Mouse (Mus musculus) kidney, embryonic 15.5 days (tissue): ENCODE measurements around the gene Traf4. TPM values are rescaled to one million over a fixed set of nuclear protein-coding genes. Genes with fewer than 3 reads are reported as not detected.
A peak's percentile ranks its signal among the peaks of the same experiment; 100 is the strongest.
"Not testable (repeated sequence)": the region's sequence is repeated elsewhere in the genome, so short reads cannot be mapped to it uniquely, and the experiment has no call there.

Source experiments
- ATAC-seq: fragments of 200-750 bp; cut with Nextera tagmentation; replicated peaks from 2 replicates; pipeline ENCODE4 v1.8.0; 2017; ENCODE audit warnings: moderate TSS enrichment; ENCODE audit not compliant: low FRiP score
- H3K27ac ChIP-seq: fragments of 300-500 bp; sonication (generic); 2 replicates; pipeline ENCODE4 v1.5.1; 2015; ENCODE audit warnings: mild to moderate bottlenecking, inconsistent platforms
- H3K27me3 ChIP-seq: fragments of 300-500 bp; sonication (generic); 2 replicates; pipeline ENCODE4 v1.6.1; 2015; ENCODE audit warnings: inconsistent platforms
- H3K36me3 ChIP-seq: fragments of 300-500 bp; sonication (generic); 2 replicates; pipeline ENCODE4 v1.6.1; 2015; ENCODE audit warnings: inconsistent platforms
- H3K4me1 ChIP-seq: fragments of 300-500 bp; sonication (generic); 2 replicates; pipeline ENCODE4 v1.6.1; 2015; ENCODE audit warnings: inconsistent platforms
- H3K4me2 ChIP-seq: fragments of 300-500 bp; sonication (generic); 2 replicates; pipeline ENCODE4 v1.6.1; 2015; ENCODE audit warnings: moderate library complexity, mild to moderate bottlenecking, inconsistent platforms
- H3K4me3 ChIP-seq: fragments of 300-500 bp; sonication (generic); replicated peaks from 2 replicates; pipeline ENCODE4 v1.5.1; 2015; ENCODE audit warnings: mild to moderate bottlenecking, inconsistent platforms
- H3K9ac ChIP-seq: fragments of 300-500 bp; sonication (generic); 2 replicates; pipeline ENCODE4 v1.6.1; 2015; ENCODE audit warnings: mild to moderate bottlenecking, inconsistent platforms
- H3K9me3 ChIP-seq: fragments of 300-500 bp; sonication (generic); replicated peaks from 2 replicates; pipeline ENCODE4 v1.6.1; 2016; ENCODE audit warnings: inconsistent platforms
- WGBS: fragments of 180-500 bp; shearing (Covaris S2); methylation state at CpG from one replicate; pipeline ENCODE4 v1.1.7; 2015; ENCODE audit warnings: mixed read lengths; 5-methylcytosine and 5-hydroxymethylcytosine counted together
- polyA plus RNA-seq: library from polyadenylated mRNA; unstranded; fragments of >200 nt; fragmentation: Nextera tagmentation; extraction: Ambion mirVana; gene quantifications from 2 replicates; pipeline ENCODE4 v1.2.1, GENCODE M21; 2015

Gene Traf4
- polyA plus RNA-seq, 1 experiment from 2014 or later: 99.5 TPM

DNA sequence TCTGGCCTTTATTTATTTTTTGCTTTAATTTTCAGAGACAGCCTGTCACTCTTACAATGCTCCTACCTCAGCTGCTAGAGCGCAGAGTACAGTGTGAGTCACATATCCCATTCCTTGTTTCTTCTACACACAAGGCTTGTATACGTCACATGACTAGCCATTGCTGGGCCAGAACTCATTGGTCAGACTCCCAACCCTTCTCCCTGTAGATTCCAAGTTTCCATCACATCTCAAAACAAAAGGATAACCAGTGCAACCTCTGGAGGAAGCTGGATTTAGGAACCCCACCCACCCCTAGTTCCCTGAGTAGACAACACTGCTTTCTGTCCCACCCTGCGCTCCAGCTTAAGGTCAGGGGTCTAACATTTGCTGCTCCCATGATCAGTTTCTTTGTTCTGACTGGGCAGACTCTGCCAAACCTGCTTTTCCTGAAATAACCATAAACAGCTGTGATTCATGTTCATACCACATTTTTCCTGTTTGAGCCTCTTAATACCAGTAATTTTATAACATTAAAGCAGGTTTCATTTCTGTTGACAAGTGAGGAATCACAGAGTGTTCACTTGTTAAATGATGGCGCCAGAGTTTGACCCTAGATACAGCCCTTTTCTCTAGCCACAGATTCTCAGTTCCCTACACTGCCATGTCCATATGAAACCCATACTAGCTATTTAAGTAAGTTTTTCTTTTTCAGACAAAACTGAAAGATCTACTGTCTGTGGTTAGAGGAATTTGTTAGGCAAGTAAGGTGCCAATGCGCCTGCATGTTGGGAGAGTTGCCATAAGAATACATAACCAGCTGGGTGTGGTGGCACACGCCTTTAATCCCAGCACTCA lies 18.5 kb downstream of the Traf4 start:
- H3K27me3 ChIP-seq: no peaks in the 10 kb centered on the region
- H3K4me3 ChIP-seq: no peak overlapping the region
- 86% methylated on average over 6 of the region's 6 CpGs for WGBS
- H3K27ac ChIP-seq: no peak overlapping the region
- H3K4me2 ChIP-seq: no peak overlapping the region
- no peak overlapping the region for H3K9ac ChIP-seq
- no peaks in the 10 kb centered on the region; the same call in 1 of the 2 replicates for H3K4me1 ChIP-seq
- H3K36me3 ChIP-seq: peaks cover 86% of the 10 kb centered on the region
- ATAC-seq: no peak
- H3K9me3 ChIP-seq: no peaks in the 10 kb centered on the region

DNA sequence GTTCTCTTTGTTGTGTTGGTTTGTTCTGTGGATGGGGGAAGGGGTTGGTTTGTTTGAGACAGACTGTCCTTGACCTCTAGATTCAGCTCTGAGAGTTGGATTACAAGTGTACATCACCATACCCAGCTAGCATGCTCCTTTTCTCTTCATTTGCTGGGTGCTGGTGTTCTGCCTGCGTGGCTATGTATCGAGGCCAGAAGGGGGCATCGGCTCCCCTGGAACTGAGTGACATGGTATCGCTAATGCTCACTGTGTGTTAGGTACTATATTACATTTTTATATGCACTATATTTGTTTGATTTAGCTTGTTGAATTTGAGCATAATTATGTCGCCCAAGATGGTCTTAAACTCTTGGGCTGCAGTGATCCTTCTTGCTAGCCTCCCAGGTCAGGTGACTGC lies 19.2 kb downstream of the Traf4 start:
- no peaks in the 10 kb centered on the region for H3K27me3 ChIP-seq
- no peaks in the 10 kb centered on the region for H3K4me1 ChIP-seq
- H3K4me2 ChIP-seq: no peak overlapping the region
- WGBS: 85% methylated on average over 5 of the region's 5 CpGs
- no peak for ATAC-seq
- H3K36me3 ChIP-seq: peaks cover 79% of the 10 kb centered on the region
- H3K4me3 ChIP-seq: no peak overlapping the region
- H3K9me3 ChIP-seq: no peaks in the 10 kb centered on the region
- no peak overlapping the region for H3K27ac ChIP-seq
- H3K9ac ChIP-seq: no peak overlapping the region

DNA sequence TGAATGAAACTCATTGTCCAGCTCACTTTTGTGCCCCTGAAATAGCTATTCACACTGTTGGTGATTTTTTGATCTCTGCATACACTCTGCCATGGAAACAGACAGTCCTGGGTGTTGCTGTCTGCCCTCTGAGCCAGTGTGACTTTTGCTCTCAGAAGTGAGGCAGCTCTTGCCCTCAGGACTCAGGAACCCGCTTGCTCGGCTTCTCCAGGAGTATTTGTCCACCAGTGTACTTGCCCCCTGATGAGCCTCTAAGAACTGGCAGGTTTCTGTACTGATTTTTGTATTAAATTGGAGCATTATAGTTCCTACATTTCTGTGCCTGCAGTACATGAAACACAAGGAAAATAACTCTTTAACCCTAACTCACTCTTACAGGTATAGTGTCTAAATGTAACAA lies 21.9 kb downstream of the Traf4 start:
- no peak overlapping the region for H3K4me2 ChIP-seq
- H3K9me3 ChIP-seq: no peaks in the 10 kb centered on the region
- H3K36me3 ChIP-seq: peaks cover 54% of the 10 kb centered on the region
- WGBS: 91% methylated on average over 2 of the region's 2 CpGs
- H3K9ac ChIP-seq: no peak overlapping the region
- H3K27ac ChIP-seq: no peak overlapping the region
- no peak for ATAC-seq
- no peak overlapping the region for H3K4me3 ChIP-seq
- no peaks in the 10 kb centered on the region for H3K27me3 ChIP-seq
- H3K4me1 ChIP-seq: no peaks in the 10 kb centered on the region

DNA sequence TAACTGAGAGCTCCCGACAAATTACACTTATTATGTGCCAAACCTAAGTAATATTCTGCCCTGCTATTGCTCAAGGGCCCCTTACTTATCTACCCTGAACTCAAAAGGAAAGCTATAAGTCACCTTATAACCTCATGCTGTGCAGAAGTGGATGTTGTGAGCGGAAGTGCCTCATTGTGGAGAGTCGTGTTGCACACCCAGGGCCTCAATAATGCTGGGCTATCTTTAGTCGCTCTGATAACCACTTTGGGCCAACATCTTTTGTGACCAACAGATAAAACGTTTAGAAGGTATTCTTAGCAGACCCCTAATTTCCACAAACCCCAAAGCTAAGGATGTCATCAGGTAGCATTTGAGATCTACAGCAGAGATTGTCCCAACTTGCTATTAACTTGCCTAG lies 24.7 kb downstream of the Traf4 start:
- Histone ChIP-seq H3K9ac (no peak overlapping the region), H3K9me3 (no peaks in the 10 kb centered on the region), H3K4me1 (no peaks in the 10 kb centered on the region), H3K27me3 (no peaks in the 10 kb centered on the region), H3K4me2 (no peak overlapping the region), H3K36me3 (peaks cover 29% of the 10 kb centered on the region), H3K4me3 (no peak overlapping the region), H3K27ac (no peak overlapping the region)
- 78% methylated on average over 5 of the region's 5 CpGs for WGBS
- no peak for ATAC-seq

DNA sequence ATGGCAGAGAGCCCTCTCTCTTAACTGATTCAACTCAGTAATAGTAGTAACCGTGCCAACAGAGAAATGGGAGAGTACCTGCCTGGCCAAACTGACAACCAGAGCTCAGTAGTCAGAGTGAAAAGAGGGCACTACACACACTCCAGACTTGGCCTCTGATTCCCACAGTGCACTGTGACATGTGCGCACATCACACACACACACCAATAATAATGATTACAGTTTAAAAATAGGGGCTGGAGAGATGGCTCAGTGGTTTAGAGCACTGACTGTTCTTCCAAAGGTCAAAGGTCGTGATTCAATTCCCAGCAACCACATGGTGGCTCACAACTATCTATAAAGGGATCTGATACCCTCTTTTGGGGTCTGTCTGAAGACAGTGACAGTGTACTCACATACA lies 27.4 kb downstream of the Traf4 start:
- H3K4me1 ChIP-seq: no peaks in the 10 kb centered on the region
- 89% methylated on average over 3 of the region's 3 CpGs for WGBS
- no peaks in the 10 kb centered on the region for H3K27me3 ChIP-seq
- H3K9ac ChIP-seq: no peak overlapping the region
- H3K36me3 ChIP-seq: peaks cover 2% of the 10 kb centered on the region
- H3K4me2 ChIP-seq: no peak overlapping the region
- H3K4me3 ChIP-seq: no peak overlapping the region
- H3K9me3 ChIP-seq: no peaks in the 10 kb centered on the region
- ATAC-seq: no peak
- H3K27ac ChIP-seq: no peak overlapping the region

DNA sequence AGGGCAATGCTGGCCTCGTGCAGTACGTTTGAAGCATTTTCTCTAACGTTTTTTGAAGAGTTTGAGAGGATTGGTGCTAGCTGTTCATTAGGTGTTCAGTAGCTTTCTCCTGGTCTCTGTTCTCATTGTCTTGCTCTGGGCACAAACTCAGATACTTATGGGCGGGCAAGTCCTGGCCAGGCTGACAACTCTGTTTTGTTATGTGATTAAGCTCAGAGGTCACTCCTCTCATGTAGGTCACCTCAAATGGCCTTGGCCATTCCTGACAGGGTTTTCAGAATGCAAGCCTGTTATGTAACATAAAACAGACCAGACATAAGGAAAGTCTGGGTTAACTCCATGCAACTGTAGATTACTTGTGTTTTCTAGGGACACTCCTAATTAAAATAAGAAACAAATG lies 27.8 kb downstream of the Traf4 start:
- Histone ChIP-seq H3K4me1 (no peaks in the 10 kb centered on the region), H3K9ac (no peak overlapping the region), H3K36me3 (no peaks in the 10 kb centered on the region), H3K27ac (no peak overlapping the region), H3K4me3 (no peak overlapping the region), H3K27me3 (no peaks in the 10 kb centered on the region), H3K4me2 (no peak overlapping the region), H3K9me3 (no peaks in the 10 kb centered on the region)
- ATAC-seq: no peak
- 85% methylated on average over 4 of the region's 4 CpGs for WGBS

DNA sequence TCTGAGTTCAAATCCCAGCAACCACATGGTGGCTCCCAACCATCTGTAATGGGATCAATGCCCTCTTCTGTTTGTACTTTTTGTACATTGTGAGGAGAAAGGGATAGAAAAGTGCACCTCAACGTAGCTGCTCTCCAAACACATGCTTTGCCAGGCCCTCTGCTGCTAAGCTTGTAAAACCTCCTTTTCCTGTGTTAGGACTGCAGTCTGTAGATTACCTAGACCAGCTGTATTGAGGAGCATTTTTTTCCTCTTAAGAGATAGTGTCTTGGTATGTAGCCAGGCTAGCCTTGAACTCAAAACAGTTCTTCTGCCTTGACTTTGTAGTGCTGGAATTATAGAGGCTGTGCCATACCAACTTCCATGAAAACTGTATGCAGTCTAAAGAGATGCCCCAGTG lies 29.3 kb downstream of the Traf4 start:
- no peaks in the 10 kb centered on the region for H3K4me1 ChIP-seq
- H3K9me3 ChIP-seq: no peaks in the 10 kb centered on the region
- no peak overlapping the region for H3K4me2 ChIP-seq
- no peak overlapping the region for H3K4me3 ChIP-seq
- no peaks in the 10 kb centered on the region for H3K36me3 ChIP-seq
- no peak overlapping the region for H3K9ac ChIP-seq
- no peak overlapping the region for H3K27ac ChIP-seq
- H3K27me3 ChIP-seq: no peaks in the 10 kb centered on the region
- WGBS: 95% methylated on average over 1 of the region's 1 CpGs
- no peak for ATAC-seq

DNA sequence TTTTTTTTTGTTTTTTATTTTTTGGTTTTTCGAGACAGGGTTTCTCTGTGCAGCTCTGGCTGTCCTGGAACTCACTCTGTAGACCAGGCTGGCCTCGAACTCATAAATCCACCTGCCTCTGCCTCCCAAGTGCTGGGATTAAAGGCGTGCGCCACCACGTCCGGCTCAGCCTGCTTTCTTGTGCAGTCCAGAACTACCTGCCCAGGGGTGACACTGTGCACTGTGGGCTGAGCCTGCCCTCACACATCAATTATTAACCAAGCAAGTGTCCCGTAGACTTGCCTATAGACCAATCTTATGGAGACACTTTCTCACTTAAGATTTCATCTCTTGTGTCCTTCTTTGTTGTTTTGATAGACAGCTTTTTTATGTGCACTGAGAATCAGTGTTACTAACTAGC lies 30.1 kb downstream of the Traf4 start:
- H3K27me3 ChIP-seq, H3K27ac ChIP-seq, H3K4me3 ChIP-seq, H3K9ac ChIP-seq, H3K9me3 ChIP-seq, H3K4me1 ChIP-seq, H3K36me3 ChIP-seq, H3K4me2 ChIP-seq, ATAC-seq: not testable (repeated sequence)
- WGBS: 69% methylated on average over 7 of the region's 7 CpGs

DNA sequence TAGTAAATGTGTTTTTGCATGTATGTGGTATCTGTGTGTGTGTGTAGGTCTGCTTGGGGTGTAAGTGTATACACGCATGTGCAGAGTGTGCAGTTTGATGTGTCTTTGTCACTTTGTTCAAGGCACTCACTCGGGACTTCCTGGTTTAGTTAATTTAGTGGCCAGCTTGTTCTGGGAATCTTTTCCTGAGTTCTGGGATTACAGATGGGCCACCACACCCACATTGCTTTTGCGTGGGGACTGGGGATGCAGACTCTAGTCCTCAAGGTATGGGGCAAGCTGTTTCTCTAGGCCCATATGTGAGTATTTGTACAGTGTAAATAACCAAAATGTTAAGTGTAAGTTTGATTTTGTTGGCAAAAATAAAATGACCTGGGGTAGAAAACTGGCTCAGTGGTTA lies 31.0 kb downstream of the Traf4 start:
- no peaks in the 10 kb centered on the region for H3K9me3 ChIP-seq
- H3K4me3 ChIP-seq: no peak overlapping the region
- no peak for ATAC-seq
- no peak overlapping the region for H3K4me2 ChIP-seq
- H3K36me3 ChIP-seq: no peaks in the 10 kb centered on the region
- no peaks in the 10 kb centered on the region for H3K27me3 ChIP-seq
- 74% methylated on average over 3 of the region's 3 CpGs for WGBS
- no peaks in the 10 kb centered on the region for H3K4me1 ChIP-seq
- H3K27ac ChIP-seq: no peak overlapping the region
- no peak overlapping the region for H3K9ac ChIP-seq

DNA sequence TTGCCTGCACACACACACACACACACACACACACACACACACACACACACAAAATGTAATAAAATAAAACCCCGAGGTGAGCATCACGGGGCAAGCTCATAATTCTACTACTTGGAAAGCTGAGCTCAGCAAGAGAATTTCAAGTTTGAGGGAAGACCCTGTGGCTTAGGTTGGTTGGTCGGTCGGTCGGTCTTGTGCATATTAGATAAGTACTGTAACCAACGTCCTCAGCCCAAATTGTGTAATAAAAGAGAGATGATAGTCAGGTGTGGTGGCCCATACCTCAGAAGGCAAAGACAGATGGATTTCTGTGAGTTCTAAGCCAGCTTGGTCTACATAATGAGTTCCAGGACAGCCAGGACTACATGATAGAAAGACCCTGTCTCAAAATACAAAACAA lies 31.5 kb downstream of the Traf4 start:
- Histone ChIP-seq H3K27me3 (no peaks in the 10 kb centered on the region), H3K9me3 (no peaks in the 10 kb centered on the region), H3K27ac (no peak overlapping the region), H3K4me2 (no peak overlapping the region), H3K4me3 (no peak overlapping the region), H3K36me3 (no peaks in the 10 kb centered on the region), H3K9ac (no peak overlapping the region), H3K4me1 (no peaks in the 10 kb centered on the region)
- no peak for ATAC-seq
- WGBS: 87% methylated on average over 6 of the region's 6 CpGs

DNA sequence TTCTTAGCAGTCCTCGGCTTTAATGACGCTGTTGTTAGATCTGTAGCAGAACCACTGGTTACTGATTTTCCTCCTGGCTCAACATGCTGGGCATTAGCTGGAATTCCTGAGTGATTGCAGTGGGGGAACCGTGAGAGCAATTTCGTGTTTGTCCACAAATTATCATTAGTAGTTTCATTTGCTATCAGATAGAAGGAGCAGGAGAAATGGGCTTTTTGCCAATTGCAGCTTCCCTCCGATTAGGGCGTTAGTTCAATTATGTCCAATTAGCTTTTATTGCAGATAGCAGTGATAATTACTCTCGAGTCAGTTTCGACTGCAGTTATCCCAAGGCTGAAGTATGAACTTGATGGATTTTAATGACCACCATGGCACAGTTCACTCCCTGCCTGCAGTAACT lies 35.9 kb downstream of the Traf4 start:
- no peak overlapping the region for H3K9ac ChIP-seq
- WGBS: 60% methylated on average over 8 of the region's 8 CpGs
- H3K4me1 ChIP-seq: peaks cover 23% of the 10 kb centered on the region
- no peaks in the 10 kb centered on the region for H3K36me3 ChIP-seq
- no peak overlapping the region for H3K4me3 ChIP-seq
- no peak overlapping the region for H3K27ac ChIP-seq
- H3K4me2 ChIP-seq: no peak overlapping the region
- no peak for ATAC-seq
- no peaks in the 10 kb centered on the region for H3K27me3 ChIP-seq
- H3K9me3 ChIP-seq: no peaks in the 10 kb centered on the region

DNA sequence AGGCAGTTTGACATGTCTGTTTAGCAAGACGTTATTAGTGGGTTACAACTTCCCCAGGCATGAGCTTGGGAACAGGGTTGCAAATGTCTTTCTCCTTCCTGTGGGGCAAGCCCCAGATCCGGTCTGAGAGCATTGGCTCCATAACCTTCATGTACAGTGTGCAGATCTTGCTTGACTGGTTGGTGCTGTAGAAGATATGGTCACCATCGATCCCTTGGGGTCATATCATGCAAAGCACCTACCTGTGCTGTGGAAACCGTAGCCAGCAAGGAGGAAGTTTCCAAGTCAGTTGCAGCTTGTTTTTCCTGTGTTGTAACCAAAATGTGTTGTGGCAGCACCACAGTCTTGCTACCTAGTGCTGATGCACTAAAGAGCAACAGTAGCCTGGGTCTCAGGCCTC lies 38.6 kb downstream of the Traf4 start:
- ATAC-seq: no peak
- H3K4me1 ChIP-seq: peaks cover 23% of the 10 kb centered on the region
- no peak overlapping the region for H3K4me3 ChIP-seq
- 67% methylated on average over 4 of the region's 4 CpGs for WGBS
- no peak overlapping the region for H3K27ac ChIP-seq
- no peaks in the 10 kb centered on the region for H3K9me3 ChIP-seq
- H3K4me2 ChIP-seq: no peak overlapping the region
- no peaks in the 10 kb centered on the region for H3K36me3 ChIP-seq
- H3K27me3 ChIP-seq: no peaks in the 10 kb centered on the region
- H3K9ac ChIP-seq: no peak overlapping the region

DNA sequence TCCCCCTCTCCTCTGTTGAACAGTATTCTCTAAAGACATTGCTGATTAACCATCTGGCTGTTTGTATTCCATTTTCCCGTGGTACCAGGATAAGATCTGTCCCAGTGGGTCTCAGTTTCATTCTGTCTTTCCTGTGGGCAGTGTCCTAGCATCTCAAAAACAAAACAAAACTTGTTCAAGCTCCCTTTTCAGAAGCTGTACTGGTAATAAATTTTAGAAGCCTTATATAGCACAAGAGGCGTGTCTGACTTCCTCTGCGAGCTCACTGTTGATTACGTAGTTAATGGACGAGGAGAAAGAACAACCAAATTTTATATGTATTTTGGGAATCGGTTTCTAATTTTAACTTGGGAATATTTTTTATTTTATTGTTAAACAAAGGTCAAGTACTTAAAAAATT lies 39.7 kb downstream of the Traf4 start:
- no peak for ATAC-seq
- WGBS: 30% methylated on average over 6 of the region's 6 CpGs
- no peaks in the 10 kb centered on the region for H3K27me3 ChIP-seq
- H3K4me3 ChIP-seq: no peak overlapping the region
- no peaks in the 10 kb centered on the region for H3K36me3 ChIP-seq
- H3K4me2 ChIP-seq: no peak overlapping the region
- H3K9me3 ChIP-seq: no peaks in the 10 kb centered on the region
- H3K27ac ChIP-seq: peak overlapping the region; percentile 71
- peaks cover 33% of the 10 kb centered on the region for H3K4me1 ChIP-seq
- no peak overlapping the region for H3K9ac ChIP-seq
